Mouse (Mus musculus) regulatory T cell (primary cell): Measurements from ENCODE around the gene Polr3g.
"Not testable (repeated sequence)": the region's sequence is repeated elsewhere in the genome, so short reads cannot be mapped to it uniquely, and the experiment has no call there.

Source experiments
- in situ Hi-C: fragments of 300-600 bp; cut with MboI, MseI; formaldehyde crosslinking; loops from one replicate; pipeline ENCODE4 v1.15.1; 2025; ENCODE audit warnings: high pct_unique_total_duplicates

The Polr3g gene

DNA sequence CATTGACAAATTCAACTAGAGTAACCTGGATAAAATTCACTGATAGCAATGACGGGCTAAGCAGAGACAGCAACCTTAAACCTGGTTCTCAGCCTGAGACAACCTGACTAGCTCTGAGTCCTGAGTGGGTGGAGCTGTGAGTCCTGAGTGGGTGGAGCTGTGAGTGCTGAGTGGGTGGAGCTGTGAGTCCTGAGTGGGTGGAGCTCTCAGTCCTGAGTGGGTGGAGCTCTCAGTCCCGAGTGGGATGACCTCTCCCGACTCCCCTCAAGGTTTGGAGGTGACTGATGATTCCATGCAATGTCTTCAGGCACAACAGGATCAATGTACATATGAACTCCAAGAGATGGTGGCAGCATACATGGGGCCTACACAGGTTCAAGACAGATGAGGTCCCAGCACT is 21.2 kb downstream of the Polr3g start:
- in situ Hi-C loops, result no loop called here

- in situ Hi-C loops, result no loop called here
These were observed 25.9 kb downstream of the Polr3g start for GRCm38 (mm10) chr13:81684884-81685283.

- in situ Hi-C loops, result no loop called here
These were observed 26.6 kb downstream of the Polr3g start for GRCm38 (mm10) chr13:81684258-81684657.

GRCm38 (mm10) chr13:81683107-81683506 is 27.7 kb downstream of the Polr3g start:
- in situ Hi-C loops, result no loop called here

DNA sequence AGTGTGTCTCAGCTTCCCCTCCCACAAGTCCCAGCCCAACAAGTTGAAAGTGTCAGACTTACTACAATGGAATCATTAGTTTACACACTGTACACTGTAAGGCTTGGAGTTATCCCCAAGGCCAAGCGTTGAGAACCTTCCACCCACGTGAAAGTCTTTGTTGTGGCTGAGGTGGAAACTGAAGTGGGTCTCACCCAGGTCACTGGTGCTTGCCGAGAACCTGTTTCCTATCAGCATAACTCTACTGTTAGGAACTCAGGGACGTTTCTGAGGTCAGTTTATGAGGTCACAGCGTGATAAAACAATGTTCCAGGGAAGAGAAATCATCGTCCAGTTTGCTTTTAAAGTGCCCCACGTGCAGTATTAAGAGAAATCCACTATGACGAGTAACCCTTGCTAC is 35.5 kb downstream of the Polr3g start:
- in situ Hi-C loops, result no loop called here

GRCm38 (mm10) chr13:81667713-81668112 is 43.1 kb downstream of the Polr3g start:
- in situ Hi-C loops, result no loop called here

DNA sequence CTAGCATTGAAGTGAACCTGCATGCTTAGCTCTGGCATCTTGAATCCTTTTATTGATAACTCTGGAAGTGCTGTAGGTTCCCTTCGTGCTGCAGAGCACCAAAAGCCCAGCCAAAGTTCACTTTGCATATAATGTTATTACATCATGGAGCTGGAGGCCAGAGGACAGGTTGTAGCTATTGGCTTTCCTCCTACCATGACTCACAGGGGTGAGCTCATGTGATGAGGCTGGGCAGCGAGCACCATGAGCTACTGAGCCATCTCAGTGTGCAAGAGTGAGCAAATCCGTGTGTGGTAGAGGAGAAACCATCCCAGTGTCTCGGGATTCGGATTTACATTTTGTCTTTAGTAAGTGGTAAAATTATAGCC is 46.5 kb downstream of the Polr3g start:
- in situ Hi-C loops, result no loop called here

DNA sequence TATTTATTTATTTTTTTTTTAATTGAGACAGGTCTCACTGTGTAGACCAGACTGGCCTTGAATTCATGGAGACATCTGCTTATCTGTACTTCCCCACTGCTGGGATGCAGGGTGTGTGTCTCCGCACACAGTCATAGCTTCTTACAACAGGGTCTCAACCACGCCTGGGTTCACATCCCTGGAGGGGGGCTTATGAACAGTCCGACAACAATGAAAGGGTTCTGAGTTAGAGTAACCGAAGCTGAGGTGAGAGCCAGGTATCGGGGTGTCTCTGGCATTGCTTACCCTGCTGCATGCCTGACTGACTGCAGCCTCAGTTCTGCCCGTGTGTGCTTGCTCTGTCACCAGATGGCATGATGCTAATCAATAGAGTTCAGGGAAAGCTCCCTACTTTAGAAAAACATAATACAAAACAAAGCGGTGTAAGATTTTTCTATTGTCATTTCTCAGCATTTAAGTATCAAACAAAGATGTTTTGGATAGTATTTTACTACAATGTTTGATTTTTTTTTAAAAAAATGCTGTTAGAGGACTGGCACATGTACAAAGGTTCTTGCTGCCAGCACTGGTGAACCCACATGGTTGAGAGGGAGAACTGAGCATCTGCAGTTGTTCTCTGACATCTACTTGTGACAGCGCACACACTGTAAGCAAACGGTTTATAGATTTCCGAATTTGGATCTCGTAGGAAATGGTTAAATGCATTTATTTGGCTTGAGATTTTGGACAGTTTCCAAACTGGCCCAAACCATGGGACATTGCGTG is 47.1 kb downstream of the Polr3g start:
- in situ Hi-C loops, result no loop called here

- in situ Hi-C loops, result no loop called here
These were observed 52.6 kb downstream of the Polr3g start for GRCm38 (mm10) chr13:81658053-81658752.

DNA sequence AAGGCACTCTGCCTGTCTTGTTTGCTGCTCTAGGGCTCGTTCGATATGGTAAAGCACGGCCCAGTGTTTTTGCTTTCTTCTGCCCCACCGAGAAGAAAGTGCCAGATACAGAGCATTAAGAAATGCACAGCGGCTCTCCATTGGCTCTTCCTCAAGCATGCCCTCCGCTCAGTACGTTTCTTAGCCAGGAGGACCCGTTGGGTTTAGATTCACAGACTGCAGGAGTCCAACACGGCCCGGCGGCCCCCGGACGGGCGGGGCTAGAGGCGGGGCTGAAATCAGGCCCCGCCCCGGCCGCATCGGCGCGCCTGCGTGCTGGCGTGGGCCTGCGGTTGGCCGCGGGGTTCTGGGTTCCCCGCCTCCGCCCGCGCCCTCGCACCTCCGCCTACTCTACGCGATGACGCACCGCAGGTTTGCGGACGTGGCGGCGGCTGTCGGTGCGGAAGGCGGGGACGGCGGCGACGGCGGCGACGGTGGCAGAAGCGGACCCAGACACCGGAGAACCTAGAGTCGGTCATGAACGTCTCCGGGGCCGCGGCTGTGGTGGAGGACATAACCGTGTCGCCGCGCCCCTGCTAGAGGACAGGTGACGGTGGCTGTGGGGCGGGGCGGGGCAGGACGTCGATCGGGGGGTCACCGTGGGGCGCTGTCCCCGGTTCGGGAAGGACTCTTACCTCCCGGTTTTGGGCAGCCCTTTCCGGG is 53.3 kb downstream of the Polr3g start, which contains the start of gene Lysmd3:
TSS of gene Lysmd3 (plus strand) at position 313 of the 702 bp plus-strand sequence.
- in situ Hi-C loops, result no loop called here

DNA sequence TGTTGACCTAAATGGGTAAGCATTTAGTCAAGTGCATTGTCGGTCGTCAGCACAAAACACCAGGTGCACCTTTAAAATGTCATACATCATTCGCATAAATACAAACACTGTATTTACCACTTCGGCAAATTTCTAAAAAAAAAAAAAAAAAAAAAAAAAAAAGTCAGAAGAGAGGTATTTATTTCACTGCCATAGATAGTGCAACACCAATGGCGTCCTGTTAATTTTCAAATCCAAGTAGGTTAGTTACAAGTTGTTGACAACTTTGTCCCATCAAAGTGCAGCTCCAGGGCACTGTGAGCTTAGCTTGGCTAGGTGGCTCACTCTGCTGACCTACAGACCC is 53.8 kb downstream of the Polr3g start:
- in situ Hi-C loops, result no loop called here

GRCm38 (mm10) chr13:81656091-81656850 is 54.5 kb downstream of the Polr3g start:
- in situ Hi-C loops, result no loop called here

- in situ Hi-C loops, result not testable (repeated sequence)
These were observed 60.4 kb downstream of the Polr3g start for GRCm38 (mm10) chr13:81650382-81650781.

DNA sequence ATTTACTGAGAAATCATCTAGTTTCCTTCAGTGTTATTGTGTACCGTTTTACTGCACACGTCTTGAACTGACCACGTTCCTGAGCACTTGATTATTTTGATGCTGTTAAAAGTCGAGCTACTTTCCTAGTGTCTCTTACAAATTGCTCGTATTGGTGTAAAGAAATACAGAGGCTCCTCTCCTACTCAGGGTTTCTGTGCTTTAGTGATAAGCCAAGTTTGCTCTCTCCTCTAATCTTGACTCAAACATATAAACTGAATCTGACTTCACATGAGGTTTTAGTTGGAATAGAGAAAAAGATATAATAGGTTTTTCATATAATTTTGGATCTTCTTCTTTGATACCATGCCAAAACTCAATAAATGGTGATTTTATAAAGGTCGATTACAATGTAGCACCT is 64.5 kb downstream of the Polr3g start:
- in situ Hi-C loops, result no loop called here

GRCm38 (mm10) chr13:81644047-81644565 is 66.7 kb downstream of the Polr3g start:
- in situ Hi-C loops, result no loop called here

- in situ Hi-C loops, result no loop called here
These were observed 68.2 kb downstream of the Polr3g start for GRCm38 (mm10) chr13:81642491-81643149.

GRCm38 (mm10) chr13:81641289-81642045 is 69.3 kb downstream of the Polr3g start:
- in situ Hi-C loops, result no loop called here

GRCm38 (mm10) chr13:81640881-81641280 is 69.9 kb downstream of the Polr3g start:
- in situ Hi-C loops, result no loop called here

DNA sequence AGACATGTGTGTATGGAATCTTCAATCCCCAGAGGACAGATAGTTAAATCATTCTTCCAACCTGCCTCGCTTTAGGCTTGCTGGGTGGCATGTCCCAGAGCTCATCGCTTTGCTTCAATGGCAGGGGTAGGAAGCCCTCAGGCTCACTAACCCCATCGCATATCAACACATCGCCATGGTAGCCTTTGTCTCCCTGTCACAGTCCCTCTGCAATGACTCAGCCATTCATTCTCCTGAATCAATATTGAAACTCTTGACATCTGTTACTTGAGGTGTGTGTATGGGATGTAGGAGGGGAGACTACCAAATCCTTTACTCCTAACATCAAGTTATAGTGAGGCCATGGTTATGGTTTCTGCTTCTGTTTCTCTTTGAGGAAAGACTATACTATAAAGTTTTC is 71.2 kb downstream of the Polr3g start:
- in situ Hi-C loops, result no loop called here

- in situ Hi-C loops, result loop anchor here (5.0 kb wide), 1 partner anchor 196 kb away; no protein-coding TSS in a partner anchor
These were observed 77.9 kb downstream of the Polr3g start, which contains the start of gene Adgrv1 for GRCm38 (mm10) chr13:81632720-81633415. TSS of gene Adgrv1 (minus strand) at chr13:81633154.
